Mouse (Mus musculus): ENCODE results near the gene Cxcr1. TPM values are rescaled to one million over a fixed set of nuclear protein-coding genes. Genes with fewer than 3 reads are reported as not detected.
"Not testable (repeated sequence)": the region's sequence is repeated elsewhere in the genome, so short reads cannot be mapped to it uniquely, and the experiment has no call there.

Cxcr1 gene
- polyA plus RNA-seq, 1 experiment from 2014 or later, result not detected

- DNase-seq (ENCODE audit: low spot score), result no peak
- 89% methylated on average over 7 of the region's 7 CpGs for WGBS
- Histone ChIP-seq H3K4me3 (no peak overlapping the region), H3K4me1 (no peaks in the 10 kb centered on the region), H3K36me3 (replicated peaks) (no peaks in the 10 kb centered on the region), H3K27ac (replicated peaks) (no peak overlapping the region), H3K27me3 (replicated peaks; ENCODE audit: low read depth, poor library complexity, severe bottlenecking) (no peaks in the 10 kb centered on the region), H3K9me3 (no peaks in the 10 kb centered on the region)
These were observed 4.0 kb downstream of the Cxcr1 start for GRCm38 (mm10) chr1:74190471-74190870.

DNA sequence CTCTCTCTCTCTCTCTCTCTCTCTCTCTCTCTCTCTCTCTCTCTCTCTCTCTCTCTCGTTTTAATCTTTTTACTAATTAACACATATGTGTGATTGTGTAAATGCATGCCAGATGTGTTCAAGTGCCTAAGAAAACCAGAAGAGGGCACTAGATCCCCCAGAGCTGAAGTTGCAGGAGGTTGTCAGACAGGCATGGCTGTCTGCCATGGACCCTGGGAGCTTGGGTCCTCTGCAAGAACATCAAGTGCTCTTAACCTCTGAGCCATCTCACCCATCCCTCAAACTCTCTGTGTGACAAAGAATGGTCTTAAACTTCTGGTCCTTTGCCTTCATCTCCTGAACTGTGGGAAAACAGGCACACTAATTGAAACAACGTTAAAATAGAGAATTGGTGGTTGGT, 11.4 kb downstream of the Cxcr1 start:
- Histone ChIP-seq H3K27ac (replicated peaks) (no peak overlapping the region), H3K9me3 (no peaks in the 10 kb centered on the region), H3K36me3 (replicated peaks) (no peaks in the 10 kb centered on the region), H3K4me3 (no peak overlapping the region), H3K4me1 (peaks cover 21% of the 10 kb centered on the region), H3K27me3 (replicated peaks; ENCODE audit: low read depth, poor library complexity, severe bottlenecking) (no peaks in the 10 kb centered on the region)
- WGBS, result 56% methylated on average over 2 of the region's 2 CpGs
- no peak for DNase-seq (ENCODE audit: low spot score)

DNA sequence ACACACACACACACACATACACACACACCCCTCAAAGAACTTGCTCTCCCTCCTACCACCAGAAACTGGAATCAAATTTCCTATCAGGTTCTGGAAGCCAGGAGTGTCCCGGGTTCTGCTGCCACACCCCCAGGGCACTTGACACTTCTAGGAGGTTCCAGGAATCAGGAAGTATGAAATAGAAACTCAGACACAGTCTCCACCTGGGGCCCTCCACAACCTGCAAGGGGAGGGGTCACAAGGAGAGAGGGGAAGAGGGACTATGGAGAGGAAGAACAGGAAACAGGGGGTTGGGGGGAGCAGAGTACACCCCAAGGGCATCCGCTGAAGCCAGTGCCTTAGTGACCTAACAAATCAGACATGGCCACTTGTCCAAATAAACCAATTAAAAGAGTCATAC, 13.0 kb downstream of the Cxcr1 start:
- no peaks in the 10 kb centered on the region for H3K9me3 ChIP-seq
- WGBS, result 40% methylated on average over 2 of the region's 2 CpGs
- no peak overlapping the region for H3K27ac ChIP-seq (replicated peaks)
- no peaks in the 10 kb centered on the region for H3K27me3 ChIP-seq (replicated peaks; ENCODE audit: low read depth, poor library complexity, severe bottlenecking)
- H3K4me3 ChIP-seq, result no peak overlapping the region
- DNase-seq (ENCODE audit: low spot score), result no peak
- peaks cover 21% of the 10 kb centered on the region for H3K4me1 ChIP-seq
- no peaks in the 10 kb centered on the region for H3K36me3 ChIP-seq (replicated peaks)

DNA sequence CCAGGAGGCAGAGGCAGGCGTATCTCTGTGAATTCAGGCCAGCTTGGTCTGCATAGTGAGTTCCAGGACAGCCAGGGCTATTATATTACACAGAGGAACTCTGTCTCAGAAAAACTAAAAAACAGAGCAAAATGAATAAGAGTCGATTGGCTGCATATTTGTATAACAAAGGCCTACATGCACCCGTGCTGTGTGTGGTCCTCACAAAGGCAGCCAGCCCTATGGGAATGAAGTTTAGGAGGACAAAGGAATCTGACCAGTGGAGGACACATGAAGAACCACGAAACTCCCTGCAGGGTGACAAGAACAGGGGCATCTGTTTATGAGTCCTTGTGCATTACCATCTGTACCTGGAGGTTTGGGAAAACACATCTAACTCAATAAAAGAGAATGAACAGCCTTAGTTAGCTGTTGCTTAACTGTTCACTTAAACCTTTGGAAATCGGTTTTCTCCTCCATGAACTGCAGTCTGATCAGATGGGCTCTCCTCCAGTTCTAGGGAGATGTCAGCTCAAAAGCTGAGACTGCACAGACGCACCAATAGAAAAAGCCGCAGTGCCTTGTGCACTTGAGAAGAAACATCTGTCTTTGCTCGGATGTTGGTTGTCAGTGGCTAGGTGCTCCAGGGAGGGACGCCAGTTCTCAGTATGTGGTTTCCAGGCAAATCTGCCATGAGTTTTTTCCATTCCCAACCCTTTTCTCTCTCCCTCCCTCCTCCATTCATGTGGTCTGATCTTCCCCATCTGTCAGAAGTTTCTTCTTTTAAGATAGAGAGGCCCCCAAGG, 14.6 kb downstream of the Cxcr1 start:
- Histone ChIP-seq H3K9me3 (no peaks in the 10 kb centered on the region), H3K27me3 (replicated peaks; ENCODE audit: low read depth, poor library complexity, severe bottlenecking) (no peaks in the 10 kb centered on the region), H3K27ac (replicated peaks) (no peak overlapping the region), H3K4me1 (peaks cover 21% of the 10 kb centered on the region), H3K4me3 (no peak overlapping the region), H3K36me3 (replicated peaks) (no peaks in the 10 kb centered on the region)
- peak; percentile 31 for DNase-seq (ENCODE audit: low spot score)
- 64% methylated on average over 9 of the region's 9 CpGs for WGBS

DNA sequence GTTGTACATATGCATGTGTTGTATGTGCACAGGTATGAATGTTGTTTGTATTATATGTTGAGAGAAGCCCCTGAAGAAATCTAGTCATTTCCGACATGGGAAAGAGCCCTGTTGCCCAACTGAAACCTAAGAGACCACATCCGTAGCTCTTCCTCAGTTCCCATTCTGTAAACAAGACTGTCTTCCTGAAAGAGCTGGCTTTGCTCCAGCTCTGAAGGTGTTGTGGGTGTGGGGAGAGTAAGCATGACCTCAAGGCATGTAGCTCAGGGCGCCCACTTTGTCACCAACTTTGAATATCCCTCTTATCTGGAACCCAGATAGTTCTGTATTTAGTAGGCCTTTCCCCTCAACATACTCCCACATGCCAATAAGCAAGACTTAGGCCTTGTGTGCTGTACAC, 15.8 kb downstream of the Cxcr1 start:
- Histone ChIP-seq H3K4me3 (no peak overlapping the region), H3K27me3 (replicated peaks; ENCODE audit: low read depth, poor library complexity, severe bottlenecking) (no peaks in the 10 kb centered on the region), H3K4me1 (peaks cover 21% of the 10 kb centered on the region), H3K27ac (replicated peaks) (no peak overlapping the region), H3K9me3 (no peaks in the 10 kb centered on the region), H3K36me3 (replicated peaks) (no peaks in the 10 kb centered on the region)
- DNase-seq (ENCODE audit: low spot score), result no peak
- WGBS, result 96% methylated on average over 3 of the region's 3 CpGs

GRCm38 (mm10) chr1:74175731-74176130, 18.7 kb downstream of the Cxcr1 start:
- H3K27ac ChIP-seq (replicated peaks), result no peak overlapping the region
- no peak for DNase-seq (ENCODE audit: low spot score)
- H3K9me3 ChIP-seq, result no peaks in the 10 kb centered on the region
- H3K27me3 ChIP-seq (replicated peaks; ENCODE audit: low read depth, poor library complexity, severe bottlenecking), result no peaks in the 10 kb centered on the region
- H3K36me3 ChIP-seq (replicated peaks), result no peaks in the 10 kb centered on the region
- H3K4me3 ChIP-seq, result no peak overlapping the region
- peaks cover 12% of the 10 kb centered on the region for H3K4me1 ChIP-seq
- WGBS, result 83% methylated on average over 4 of the region's 4 CpGs

DNA sequence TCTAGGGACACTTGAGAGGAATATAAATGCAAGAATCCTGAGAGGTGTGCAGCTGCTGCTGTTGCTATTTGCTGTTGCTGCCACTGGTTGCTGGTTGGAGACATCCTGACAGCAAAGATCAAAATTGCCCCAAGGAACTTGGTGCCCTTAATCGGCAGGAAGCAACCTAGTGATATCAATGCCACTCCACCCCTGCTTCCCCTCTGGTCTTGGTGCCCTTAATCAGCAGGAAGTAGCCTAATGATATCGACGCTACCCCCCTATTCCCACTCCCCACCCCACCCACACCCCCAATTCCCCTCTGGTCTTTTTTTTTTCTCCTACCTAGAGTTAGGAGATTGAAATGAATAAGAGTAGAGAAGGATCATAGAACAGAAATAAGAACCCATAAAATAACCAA, 21.7 kb downstream of the Cxcr1 start:
- Histone ChIP-seq H3K4me1 (no peaks in the 10 kb centered on the region), H3K27me3 (replicated peaks; ENCODE audit: low read depth, poor library complexity, severe bottlenecking) (no peaks in the 10 kb centered on the region), H3K9me3 (no peaks in the 10 kb centered on the region), H3K4me3 (no peak overlapping the region), H3K27ac (replicated peaks) (no peak overlapping the region), H3K36me3 (replicated peaks) (no peaks in the 10 kb centered on the region)
- no peak for DNase-seq (ENCODE audit: low spot score)
- WGBS, result 81% methylated on average over 3 of the region's 3 CpGs

GRCm38 (mm10) chr1:74169721-74170120, 24.7 kb downstream of the Cxcr1 start:
- Histone ChIP-seq H3K4me1 (no peaks in the 10 kb centered on the region), H3K9me3 (no peaks in the 10 kb centered on the region), H3K4me3 (no peak overlapping the region), H3K27me3 (replicated peaks; ENCODE audit: low read depth, poor library complexity, severe bottlenecking) (no peaks in the 10 kb centered on the region), H3K27ac (replicated peaks) (no peak overlapping the region), H3K36me3 (replicated peaks) (no peaks in the 10 kb centered on the region)
- 82% methylated on average over 3 of the region's 3 CpGs for WGBS
- DNase-seq (ENCODE audit: low spot score), result no peak

DNA sequence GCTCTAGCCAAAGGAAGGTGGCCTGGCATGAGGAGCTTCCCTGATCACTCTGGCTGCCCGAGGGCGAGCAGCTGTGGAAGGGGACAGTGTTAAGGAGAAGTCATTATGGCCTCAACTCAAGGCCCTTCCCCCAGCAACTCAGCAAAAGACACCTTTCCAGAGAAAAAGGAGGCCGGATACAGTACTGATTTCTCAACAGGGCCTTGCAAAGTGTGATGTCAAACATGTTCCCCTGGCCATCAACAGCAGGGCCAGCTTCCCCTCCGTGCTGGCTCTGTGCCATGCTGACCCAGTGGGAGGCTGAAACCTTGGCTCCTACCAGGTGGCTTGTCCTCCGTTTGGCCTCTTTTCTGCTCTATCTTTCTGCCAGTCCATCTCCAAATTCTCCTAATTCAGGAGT, 27.3 kb downstream of the Cxcr1 start:
- no peak overlapping the region for H3K27ac ChIP-seq (replicated peaks)
- H3K27me3 ChIP-seq (replicated peaks; ENCODE audit: low read depth, poor library complexity, severe bottlenecking), result no peaks in the 10 kb centered on the region
- no peaks in the 10 kb centered on the region for H3K36me3 ChIP-seq (replicated peaks)
- 87% methylated on average over 5 of the region's 5 CpGs for WGBS
- no peaks in the 10 kb centered on the region for H3K4me1 ChIP-seq
- H3K9me3 ChIP-seq, result no peaks in the 10 kb centered on the region
- no peak for DNase-seq (ENCODE audit: low spot score)
- H3K4me3 ChIP-seq, result no peak overlapping the region

- no peaks in the 10 kb centered on the region for H3K36me3 ChIP-seq (replicated peaks)
- DNase-seq (ENCODE audit: low spot score), result no peak
- no peaks in the 10 kb centered on the region for H3K9me3 ChIP-seq
- WGBS, result 73% methylated on average over 2 of the region's 2 CpGs
- H3K27me3 ChIP-seq (replicated peaks; ENCODE audit: low read depth, poor library complexity, severe bottlenecking), result no peaks in the 10 kb centered on the region
- H3K4me3 ChIP-seq, result no peak overlapping the region
- no peak overlapping the region for H3K27ac ChIP-seq (replicated peaks)
- H3K4me1 ChIP-seq, result peaks cover 4% of the 10 kb centered on the region; the same call in 1 of the 2 replicates
These were observed 34.4 kb downstream of the Cxcr1 start for GRCm38 (mm10) chr1:74160036-74160435.

GRCm38 (mm10) chr1:74159613-74160012, 34.8 kb downstream of the Cxcr1 start:
- not testable (repeated sequence) for DNase-seq (ENCODE audit: low spot score); H3K4me3 ChIP-seq; H3K4me1 ChIP-seq; H3K36me3 ChIP-seq (replicated peaks); H3K27me3 ChIP-seq (replicated peaks; ENCODE audit: low read depth, poor library complexity, severe bottlenecking); H3K27ac ChIP-seq (replicated peaks); H3K9me3 ChIP-seq
- 79% methylated on average over 5 of the region's 5 CpGs for WGBS

DNA sequence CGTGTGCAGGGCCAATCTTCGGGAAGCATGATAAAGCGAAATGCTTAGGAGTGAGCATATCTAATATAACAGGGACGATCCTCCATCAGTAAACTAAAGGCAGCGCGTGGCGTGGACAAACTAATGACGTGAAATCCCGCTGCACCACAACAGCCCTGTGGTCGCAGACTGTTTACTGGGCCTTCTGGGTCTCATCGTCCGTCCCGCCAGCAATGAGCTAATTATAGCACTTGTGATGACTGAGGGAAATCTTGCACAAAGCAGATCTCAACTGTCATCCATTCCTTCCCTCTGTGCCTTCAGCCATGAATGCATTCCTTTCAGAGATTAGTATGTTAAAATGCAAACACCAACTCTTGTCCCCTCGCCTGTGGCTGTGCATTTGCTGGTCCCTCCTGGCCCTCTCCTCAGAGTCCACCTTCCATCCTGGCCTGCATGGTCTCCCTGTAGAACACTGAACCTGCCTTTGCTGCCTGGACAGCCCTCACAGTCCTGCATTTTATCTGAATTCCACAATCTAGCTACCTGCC, 38.0 kb downstream of the Cxcr1 start:
- peaks cover 20% of the 10 kb centered on the region for H3K4me1 ChIP-seq
- H3K27me3 ChIP-seq (replicated peaks; ENCODE audit: low read depth, poor library complexity, severe bottlenecking), result no peaks in the 10 kb centered on the region
- no peaks in the 10 kb centered on the region for H3K9me3 ChIP-seq
- DNase-seq (ENCODE audit: low spot score), result no peak
- no peaks in the 10 kb centered on the region for H3K36me3 ChIP-seq (replicated peaks)
- H3K27ac ChIP-seq (replicated peaks), result no peak overlapping the region
- no peak overlapping the region for H3K4me3 ChIP-seq
- 79% methylated on average over 14 of the region's 14 CpGs for WGBS

GRCm38 (mm10) chr1:74155435-74156012, 38.9 kb downstream of the Cxcr1 start:
- WGBS, result 88% methylated on average over 6 of the region's 6 CpGs
- no peaks in the 10 kb centered on the region for H3K36me3 ChIP-seq (replicated peaks)
- H3K9me3 ChIP-seq, result no peaks in the 10 kb centered on the region
- H3K4me1 ChIP-seq, result peaks cover 20% of the 10 kb centered on the region
- H3K27me3 ChIP-seq (replicated peaks; ENCODE audit: low read depth, poor library complexity, severe bottlenecking), result no peaks in the 10 kb centered on the region
- H3K27ac ChIP-seq (replicated peaks), result no peak overlapping the region
- DNase-seq (ENCODE audit: low spot score), result no peak
- H3K4me3 ChIP-seq, result no peak overlapping the region
